Mouse (Mus musculus) MEL-GATA-1-ER (cell line): ENCODE data around the gene Ndufaf5.
"Not testable (repeated sequence)": the region's sequence is repeated elsewhere in the genome, so short reads cannot be mapped to it uniquely, and the experiment has no call there.

Experiments
- DNase-seq: peaks from one replicate; pipeline ENCODE4 v3.0.0-alpha.2; 2012; ENCODE audit warnings: low read depth; ENCODE audit errors: extremely low read depth

Ndufaf5 gene

GRCm38 (mm10) chr2:140170127-140170802 is at the start of gene Ndufaf5, which contains the start of gene Esf1:
Ndufaf5 (plus strand) TSS chr2:140170649.
Esf1 (minus strand) TSS chr2:140170564.
- peak; percentile 92 for DNase-seq

GRCm38 (mm10) chr2:140125516-140125915 is 44.9 kb upstream of the Ndufaf5 start:
- no peak for DNase-seq

- not testable (repeated sequence) for DNase-seq
Measured at GRCm38 (mm10) chr2:140151743-140152142, 18.7 kb upstream of the Ndufaf5 start, which contains the start of gene Gm17374. Gm17374 (plus strand) TSS chr2:140152043.

- peak; percentile 25 for DNase-seq
Measured at GRCm38 (mm10) chr2:140159186-140159730, 11.2 kb upstream of the Ndufaf5 start.

DNA sequence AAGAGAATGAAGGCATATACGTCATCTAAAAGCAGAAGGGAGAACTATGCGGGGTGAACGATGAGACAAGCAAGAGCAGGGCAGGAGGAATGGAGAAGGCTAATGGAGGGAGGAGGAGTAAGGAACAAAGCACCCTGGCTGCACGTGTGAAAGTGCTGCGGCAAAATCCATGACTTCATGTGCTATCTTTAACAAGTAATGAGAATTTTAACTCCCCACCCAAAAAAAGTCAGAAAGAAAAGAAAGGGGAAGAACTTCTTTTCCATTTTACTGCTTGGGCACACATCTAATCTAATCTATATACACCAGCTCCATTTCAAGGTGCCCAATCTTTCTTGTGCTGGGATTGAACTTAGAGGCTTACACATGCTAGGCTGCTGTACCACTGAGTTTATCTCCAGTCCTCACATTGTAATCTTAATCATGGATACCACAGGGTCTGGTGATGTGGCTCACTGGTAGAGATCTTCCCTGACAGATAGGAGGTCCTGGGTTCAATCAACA is 7.0 kb upstream of the Ndufaf5 start:
- peak; percentile 89 for DNase-seq

GRCm38 (mm10) chr2:140169057-140169456 is 1.4 kb upstream of the Ndufaf5 start:
- no peak for DNase-seq

GRCm38 (mm10) chr2:140170803-140171553 is 529 bp downstream of the Ndufaf5 start:
- no peak for DNase-seq

DNA sequence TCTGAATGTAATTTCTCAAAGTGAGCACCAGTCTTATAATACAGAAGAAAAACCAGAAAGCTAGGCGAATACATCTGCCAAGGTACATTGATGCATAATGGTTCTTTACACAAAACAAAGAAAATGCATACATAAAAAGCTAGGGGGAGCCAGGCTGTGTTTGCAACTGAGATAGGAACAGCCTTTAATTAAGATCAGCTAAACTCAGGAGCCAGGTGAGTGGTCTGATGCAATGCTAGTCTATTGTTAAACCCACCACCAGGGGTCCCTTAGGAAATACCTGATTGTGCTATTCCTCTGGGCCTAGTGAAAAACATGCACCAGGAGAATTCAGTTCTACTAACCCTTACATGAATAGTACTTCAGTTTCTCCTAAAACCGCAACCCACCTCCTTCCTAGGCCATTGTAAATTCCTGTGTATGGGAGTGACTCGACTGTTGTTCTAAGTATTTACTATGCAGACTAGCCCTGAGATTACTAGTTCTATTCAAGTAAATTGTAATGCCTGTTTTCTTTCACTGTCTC is 15.3 kb downstream of the Ndufaf5 start:
- not testable (repeated sequence) for DNase-seq

DNA sequence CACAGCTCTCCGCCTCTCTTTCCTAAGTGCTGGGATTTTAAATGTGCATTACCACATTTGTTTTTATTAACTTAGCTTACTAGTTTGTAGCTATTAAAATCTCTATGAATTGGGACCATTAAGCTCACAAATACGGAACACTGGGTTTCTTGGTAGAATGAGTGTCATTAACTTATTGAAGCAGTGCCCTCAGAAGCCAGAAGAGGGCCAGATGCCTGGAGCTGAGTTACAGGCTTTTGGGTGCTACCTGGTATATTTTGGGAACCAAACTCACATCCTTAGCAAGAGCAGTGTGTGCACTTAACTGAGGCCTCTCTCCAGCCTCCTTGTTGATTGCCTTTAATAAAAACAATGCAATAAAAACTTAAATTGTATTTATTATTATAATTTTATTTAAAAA is 30.3 kb downstream of the Ndufaf5 start:
- no peak for DNase-seq

DNA sequence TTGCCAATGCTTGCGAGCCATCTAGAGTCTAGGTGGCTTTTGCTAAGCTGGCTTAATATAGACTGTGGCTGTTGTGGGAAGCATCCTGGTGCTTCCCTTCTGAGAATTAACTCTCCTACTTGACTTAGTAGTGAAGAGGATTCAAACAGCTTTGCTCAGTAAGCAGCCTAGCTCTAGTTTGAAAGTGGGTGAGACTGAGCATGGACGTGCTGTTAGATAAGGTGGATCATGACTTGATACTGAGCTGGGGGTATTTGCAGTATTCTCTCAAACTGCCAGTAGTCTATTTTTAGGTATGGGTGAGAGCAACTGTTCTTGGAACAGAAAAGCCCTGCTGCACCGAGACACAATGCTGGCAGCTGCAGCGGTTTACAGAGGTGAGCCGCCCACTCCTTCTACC is 32.1 kb downstream of the Ndufaf5 start:
- DNase-seq, result no peak

GRCm38 (mm10) chr2:140203756-140204155 is 33.3 kb downstream of the Ndufaf5 start:
- no peak for DNase-seq

DNA sequence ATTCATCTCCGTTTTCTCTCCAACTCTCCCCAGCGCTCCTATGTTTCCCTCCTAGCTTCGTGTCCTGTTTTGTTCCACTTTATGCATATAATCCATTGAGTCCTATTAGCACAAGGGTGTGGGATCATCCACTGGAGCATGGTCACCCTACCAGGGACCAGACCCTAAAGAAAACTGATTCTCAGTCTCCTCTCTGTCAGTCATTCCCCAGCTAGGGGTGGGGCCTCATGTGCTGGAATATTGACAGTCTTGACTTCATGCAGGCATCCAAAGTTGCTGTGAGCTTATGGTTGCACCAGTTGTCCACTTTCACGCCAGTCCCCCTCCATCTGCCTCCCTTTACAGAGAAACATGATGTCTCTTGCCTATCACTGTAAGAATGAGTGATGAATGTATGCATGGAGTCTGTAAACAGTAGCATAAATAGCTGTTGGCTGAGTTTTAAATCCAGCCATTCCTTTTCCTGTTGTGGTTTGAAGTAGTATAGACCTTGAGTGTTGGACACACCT is 44.1 kb downstream of the Ndufaf5 start:
- DNase-seq, result no peak

GRCm38 (mm10) chr2:140215415-140215814 is 45.0 kb downstream of the Ndufaf5 start:
- DNase-seq, result no peak

GRCm38 (mm10) chr2:140215965-140216364 is 45.5 kb downstream of the Ndufaf5 start:
- DNase-seq, result no peak

DNA sequence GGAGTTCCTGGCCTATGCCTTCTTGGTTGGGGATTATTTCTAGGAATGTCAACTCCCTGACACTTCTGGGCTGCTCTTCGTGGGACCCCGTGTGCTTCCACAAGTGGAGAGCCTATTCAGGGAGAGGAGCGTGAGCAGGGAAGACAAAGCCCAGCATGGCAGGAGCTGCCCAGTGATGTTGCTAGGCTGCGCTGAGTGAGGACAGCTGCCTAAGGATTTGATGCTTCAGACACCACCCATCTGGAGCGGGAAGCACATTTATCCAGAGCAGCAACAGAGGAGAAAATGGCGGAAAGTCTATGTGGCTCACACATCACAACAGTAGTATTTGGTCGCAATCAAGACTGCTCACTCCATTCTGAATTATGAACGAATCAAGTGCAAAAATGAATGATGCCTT is 49.9 kb downstream of the Ndufaf5 start:
- DNase-seq, result no peak

DNA sequence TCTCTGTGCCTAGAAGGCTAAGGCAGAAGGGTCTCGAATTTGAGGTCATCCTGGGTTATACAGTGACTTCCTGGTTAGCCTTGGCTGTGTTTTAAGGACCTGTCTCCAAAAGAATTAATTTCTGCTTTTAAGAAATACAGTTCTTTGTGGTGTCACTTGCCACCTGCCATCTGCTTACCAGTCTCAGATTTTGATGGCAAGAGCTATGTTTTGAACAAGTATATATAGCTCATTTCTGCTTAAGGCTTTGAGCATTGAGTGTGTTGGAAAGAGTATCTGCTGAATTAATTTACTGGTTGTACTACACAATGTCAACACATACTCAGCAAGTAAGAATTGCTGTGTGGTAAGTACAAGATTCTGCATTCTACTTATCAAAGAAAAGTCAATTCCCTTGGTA is 59.8 kb downstream of the Ndufaf5 start:
- DNase-seq, result no peak

GRCm38 (mm10) chr2:140237245-140237644 is 66.8 kb downstream of the Ndufaf5 start:
- DNase-seq, result no peak

- no peak for DNase-seq
Measured at GRCm38 (mm10) chr2:140242398-140242797, 71.9 kb downstream of the Ndufaf5 start.

- no peak for DNase-seq
Measured at GRCm38 (mm10) chr2:140243105-140243504, 72.7 kb downstream of the Ndufaf5 start.
